Mouse (Mus musculus): Measurements from ENCODE around the gene Tmprss6.

Gene Tmprss6

DNA sequence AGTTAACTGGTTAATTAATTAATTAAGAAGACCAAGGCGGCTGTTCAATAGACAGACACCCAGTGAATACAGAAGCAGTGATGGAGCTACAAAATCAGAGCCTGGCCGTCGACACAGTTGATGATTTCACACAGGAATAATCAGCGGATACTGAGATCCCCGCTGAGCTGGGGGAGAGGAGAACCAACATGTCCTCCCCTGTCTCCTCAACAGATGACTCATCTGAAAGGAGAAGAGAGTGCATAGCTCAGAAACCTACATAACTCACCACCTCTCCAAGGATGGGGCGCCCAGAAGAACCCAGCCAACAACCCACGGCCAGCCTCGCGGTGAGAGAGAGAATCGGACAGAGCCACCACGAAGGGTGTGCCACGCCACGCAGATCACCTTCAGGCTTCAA lies 48.0 kb downstream of the Tmprss6 start:
- no peak for DNase-seq (ENCODE audit: low read depth)

DNA sequence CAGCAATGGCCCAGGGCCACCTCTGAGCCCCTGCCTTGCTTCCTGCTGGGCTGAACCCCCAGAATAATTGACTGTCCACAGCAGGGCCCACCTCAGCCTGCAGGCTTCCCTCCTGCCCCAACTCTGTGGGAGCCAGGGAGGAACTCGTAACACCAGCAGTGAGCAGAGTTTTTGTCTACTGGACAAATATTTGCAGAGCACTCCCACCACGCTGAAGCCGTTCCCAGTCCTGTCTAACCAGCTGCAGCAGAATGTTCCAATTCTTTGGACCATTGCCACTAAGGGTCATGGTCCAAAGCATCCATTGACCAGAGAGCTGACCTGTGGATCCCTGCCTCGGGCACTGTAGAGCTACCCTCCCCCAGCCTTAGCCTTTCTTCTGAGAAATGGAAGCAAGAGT lies 51.5 kb downstream of the Tmprss6 start:
- no peak for DNase-seq (ENCODE audit: low read depth)

DNA sequence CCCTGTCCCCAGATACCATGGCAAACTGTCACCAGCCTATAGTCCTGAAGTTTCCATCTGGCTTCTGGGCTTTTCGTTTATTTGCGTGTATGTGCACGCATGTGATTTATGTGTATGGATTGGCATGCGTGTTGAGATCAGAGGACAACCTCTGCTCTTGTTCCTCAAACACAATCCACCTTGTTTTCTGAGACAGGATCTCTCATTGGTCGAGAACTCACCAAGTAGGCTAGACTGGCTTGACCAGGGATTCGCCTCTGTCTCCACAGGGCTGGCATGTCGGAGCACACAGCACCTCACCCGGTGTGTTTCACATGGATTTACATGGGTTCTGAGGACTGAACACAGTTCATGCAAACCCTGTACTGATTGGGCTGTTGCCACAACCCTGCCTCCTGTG lies 54.3 kb downstream of the Tmprss6 start:
- DNase-seq (ENCODE audit: low read depth) = no peak

DNA sequence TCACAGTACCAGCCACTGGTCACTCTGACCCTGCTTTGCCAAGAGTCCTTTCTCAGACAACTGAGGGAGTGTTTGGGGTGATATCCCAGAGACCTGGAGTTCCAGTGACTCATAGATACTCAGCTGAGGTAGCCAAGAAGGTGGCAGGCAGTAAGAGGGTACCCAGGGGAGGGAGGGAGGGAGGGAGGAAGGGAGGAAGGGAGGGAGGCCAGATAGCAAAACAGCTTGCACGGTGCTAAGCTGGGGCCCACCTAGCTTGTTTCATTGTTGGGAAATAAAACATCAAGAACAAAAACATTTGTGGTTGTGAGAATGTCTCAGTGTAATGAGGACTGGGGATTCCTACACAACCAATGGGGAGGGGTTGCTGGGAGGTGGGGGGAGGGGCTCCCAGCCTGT lies 54.7 kb downstream of the Tmprss6 start:
- no peak for DNase-seq (ENCODE audit: low read depth)

DNA sequence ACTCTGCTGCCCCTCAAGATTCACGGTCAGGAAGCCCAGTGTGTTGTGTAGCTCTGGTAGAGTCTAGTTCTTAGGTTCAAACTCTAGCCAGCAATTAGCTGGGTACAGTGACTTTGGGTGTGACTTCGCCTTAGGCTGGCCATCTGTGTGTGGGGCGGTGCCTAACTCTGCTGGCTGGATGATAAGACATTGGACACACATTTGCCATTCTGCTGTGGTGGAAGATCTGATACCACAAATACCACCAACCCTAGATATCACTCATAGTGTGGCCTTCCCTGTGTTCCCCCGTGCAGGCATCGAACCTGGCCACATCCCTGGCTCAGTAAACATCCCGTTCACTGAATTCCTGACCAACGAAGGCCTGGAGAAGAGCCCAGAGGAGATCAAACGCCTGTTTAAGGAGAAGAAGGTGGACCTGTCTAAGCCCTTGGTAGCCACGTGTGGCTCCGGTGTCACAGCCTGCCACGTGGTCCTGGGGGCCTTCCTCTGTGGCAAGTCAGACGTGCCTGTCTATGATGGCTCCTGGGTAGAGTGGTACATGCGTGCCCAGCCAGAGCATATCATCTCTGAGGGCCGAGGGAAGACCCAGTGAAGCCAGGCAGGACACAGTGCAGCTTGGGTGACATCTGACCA lies 55.2 kb downstream of the Tmprss6 start:
- no peak for DNase-seq (ENCODE audit: low read depth)

DNA sequence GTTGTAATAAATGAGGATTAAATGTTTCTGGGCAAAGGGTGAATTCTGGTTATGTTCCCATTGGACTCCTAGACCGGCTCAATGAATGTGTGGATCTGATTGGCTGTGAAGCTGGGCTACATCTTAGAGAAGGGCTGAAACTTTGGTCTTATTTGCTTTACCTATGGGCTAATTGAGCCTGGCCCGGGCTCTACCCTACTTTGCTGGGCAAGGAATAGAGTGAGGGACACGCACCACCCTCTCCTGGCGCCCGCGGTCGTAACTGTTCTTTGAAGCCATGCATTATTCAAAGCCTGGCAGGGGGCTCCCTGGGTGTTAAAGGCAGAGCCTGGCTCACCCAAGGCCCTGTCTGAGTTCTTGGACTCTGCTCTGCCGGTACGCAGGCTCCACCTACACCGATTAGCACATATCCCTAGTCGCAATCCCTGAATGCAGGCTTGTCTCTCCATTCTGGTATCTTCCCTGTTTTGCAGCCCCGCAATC lies 58.8 kb downstream of the Tmprss6 start:
- no peak for DNase-seq (ENCODE audit: low read depth)

DNA sequence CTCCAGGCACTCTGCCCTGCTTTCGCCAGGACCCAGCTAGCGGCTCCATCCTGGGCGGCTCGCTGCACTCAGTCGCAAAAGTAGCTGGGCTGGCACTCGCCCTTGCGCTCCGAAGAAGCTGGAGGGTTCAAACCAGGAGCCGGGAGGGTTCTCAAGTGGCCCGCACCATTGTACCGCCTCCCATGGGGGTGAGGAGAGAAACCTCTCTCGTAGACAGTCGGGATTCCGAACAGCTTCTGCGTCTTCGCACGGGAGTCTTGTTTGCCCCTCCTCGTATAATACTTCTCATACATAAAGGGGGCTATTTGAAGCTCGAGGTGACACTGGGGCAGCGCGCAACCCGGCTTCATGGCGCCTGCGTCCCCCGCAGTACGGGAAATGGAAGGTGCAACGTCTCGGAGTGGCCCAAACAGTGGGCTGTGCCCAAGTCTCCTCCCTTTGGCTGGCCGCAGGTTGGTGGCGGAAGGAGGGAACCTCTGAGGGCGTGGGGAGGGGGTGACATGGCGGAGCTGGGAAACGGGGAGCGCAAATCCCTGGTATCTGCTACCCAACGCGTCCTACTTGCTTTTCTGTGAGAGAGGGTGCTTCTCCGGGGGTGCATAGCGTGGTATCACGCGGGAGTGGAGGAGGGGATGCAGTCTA lies 62.0 kb downstream of the Tmprss6 start, which contains the start of gene Mpst:
TSS of gene Mpst (plus strand) at position 124 of the 642 bp plus-strand sequence.
- DNase-seq (ENCODE audit: low read depth) = peak; percentile 95

DNA sequence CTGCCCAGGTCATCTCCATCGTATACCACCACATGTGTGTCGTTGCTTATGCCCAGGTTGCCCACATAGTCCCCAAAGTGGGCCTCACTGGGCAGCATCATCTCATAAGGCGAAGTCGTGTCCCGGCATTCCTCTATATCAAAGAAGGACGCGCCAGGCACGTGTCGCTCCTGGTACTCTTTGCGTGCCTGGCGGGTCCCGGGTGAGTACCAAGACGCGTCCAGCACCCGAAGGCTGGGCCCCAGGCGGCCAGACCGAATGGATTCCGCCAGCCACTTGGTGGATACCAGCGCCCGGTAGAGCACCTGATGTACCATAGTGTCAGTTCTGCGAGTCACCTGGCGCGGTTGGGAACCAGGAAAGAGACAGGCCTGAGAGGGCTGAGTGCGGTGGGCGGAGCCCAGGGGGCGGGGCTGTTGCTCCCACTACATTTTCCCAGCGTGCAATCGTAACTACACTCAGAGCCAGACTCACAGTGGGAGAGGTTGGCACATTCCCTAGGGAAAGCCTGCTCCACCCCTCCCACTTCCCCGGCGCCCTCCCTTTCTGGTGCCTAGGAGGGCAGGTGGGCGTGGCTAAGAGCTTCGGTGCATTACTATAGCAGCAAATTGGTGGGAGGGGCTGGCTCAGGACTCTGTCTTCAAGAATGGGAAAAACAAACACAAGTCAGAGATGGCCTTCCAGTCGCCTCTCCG lies 62.8 kb downstream of the Tmprss6 start, which contains the start of gene Tst:
TSS of gene Tst (minus strand) at position 391 of the 695 bp plus-strand sequence.
- DNase-seq (ENCODE audit: low read depth) = peak; percentile 87

DNA sequence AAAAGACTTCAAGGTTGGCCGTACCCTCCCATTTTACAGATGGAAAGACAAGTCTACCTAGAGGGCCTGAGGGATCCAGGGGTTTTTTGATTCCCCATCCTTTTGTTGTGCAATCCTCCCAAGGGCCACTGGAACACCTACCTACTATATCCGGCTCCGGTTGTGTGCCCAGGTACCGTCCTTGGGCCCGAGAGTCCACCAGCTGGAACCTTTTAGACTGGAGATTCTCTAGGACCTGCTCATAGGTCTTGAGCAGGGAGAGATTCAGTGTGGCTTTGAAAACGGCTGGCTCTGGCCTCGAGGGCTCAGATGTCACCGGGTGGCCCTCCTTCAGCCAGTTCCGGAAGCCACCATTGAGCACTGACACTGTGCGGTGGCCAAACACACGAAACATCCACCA lies 63.3 kb downstream of the Tmprss6 start:
- no peak for DNase-seq (ENCODE audit: low read depth)

DNA sequence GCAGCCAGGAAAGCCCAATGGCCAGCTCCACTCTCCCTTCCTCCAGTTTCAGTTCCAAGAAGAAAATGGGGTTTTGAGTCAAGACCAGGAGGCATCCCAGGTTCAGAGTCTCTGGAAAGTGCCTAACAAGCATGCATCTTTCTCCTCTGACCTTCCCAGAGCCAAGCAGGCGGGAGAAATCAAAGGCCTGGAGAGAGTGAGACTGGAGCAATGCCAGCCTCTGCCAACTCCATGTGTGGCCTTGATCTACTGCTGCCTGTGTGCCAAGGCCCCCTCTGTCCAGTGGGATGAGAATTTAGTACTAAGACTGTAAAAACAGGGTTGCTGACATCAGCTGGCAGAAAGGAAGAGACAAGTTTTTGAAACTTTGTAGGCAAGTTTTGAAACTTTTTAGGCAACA lies 64.5 kb downstream of the Tmprss6 start:
- no peak for DNase-seq (ENCODE audit: low read depth)

DNA sequence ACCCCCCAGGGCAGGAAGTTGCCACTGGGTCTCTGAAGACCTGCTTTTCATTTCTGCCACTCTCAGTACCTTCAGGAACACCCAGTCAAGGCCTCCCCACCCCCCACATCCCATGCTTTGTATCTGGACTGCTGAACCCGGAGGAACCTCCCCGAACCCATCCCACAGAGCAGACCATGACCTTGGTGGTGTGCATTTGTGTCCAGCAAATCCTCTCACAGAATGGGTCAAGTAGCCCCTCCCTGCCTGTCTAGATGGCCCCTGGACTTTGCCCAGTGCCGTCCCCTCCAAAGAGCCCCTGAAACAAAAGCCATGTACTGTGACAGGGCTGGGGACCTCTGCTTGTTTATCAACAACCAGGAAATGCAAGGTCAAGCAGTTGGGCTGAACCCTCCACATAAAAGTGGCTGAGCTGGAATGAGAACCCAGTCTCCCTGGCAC lies 65.1 kb downstream of the Tmprss6 start:
- no peak for DNase-seq (ENCODE audit: low read depth)

DNA sequence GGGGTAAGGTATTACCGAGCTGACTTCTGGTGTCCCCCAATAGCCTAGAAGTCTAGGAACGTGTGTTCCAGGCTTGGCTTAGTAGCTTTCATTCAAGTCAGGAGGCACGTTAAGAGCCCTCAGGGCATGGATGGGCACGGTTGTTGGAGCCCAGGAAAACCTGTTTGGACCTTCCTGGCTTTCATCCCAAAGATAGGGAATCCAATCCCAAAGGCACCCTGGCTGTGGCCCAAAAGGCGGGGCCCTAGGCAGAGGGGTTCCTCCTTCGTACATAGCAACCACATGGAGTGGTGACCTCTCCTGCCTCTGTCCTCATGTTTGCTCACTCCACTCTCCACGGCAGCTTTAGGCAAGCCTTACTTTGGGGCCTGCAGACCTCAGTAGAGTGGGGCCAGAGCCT lies 66.0 kb downstream of the Tmprss6 start:
- DNase-seq (ENCODE audit: low read depth) = no peak

DNA sequence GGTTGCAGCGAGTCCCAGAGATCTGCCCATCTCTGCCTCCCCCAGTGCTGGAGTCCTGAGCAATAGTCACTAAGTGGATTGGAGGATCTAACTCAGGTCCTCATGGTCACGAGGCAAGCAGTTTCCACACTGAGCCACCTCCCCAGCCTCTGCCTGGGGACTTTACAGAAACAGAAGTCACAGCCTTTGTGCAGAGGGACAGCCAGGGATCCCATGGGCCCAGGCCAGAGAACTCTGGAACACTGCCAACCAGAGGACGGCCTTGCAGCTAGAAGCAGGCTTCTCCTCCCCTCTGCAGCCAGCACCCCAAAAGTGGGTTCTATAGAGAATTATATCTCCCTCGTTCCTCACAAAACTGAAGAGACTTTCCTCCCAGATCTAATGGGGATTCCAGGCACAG lies 66.5 kb downstream of the Tmprss6 start:
- DNase-seq (ENCODE audit: low read depth) = no peak

DNA sequence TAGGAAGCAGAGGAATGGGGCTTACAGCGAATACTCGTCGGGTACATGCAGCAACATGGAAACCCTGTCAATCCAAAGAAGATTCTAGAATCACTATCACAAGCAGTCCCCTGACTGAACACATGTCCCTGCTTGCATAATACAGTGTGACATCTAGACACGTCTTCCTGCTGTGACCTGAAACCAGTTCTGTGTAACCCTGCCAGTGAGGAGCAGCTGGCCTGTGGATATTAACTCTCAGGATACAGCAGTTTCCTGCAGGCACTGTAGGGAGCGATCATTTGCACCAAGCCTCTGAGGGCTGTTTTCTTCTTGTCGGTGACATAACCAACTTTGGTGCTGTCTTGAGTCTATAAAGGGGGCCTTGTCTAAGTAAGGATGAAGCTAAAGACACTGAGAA lies 67.1 kb downstream of the Tmprss6 start:
- DNase-seq (ENCODE audit: low read depth) = no peak

DNA sequence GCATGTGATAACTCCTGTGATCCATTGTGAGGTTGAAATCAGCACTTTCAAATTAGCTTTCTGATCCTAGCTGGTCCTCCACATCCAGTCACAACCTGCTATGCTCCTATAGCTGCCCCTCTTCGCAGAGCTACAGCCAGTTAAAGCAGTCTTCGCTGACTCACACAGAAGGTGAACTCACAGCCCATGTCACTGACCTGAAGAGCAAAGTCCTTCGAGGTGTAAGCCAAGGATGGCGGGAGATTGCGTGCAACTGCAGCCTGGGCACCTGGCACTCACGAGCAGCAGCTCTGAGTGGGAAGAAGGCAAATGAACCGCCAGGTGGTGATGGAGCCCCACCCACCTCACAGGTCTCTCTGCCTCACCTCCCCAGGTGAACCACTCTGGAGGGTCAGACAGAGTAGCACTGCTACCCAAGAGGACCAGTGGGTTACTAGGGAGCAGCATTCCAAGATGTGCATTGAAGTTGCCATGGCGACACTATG lies 72.9 kb downstream of the Tmprss6 start, which contains the start of gene Tex33:
TSS of gene Tex33 (minus strand) at position 435 of the 485 bp plus-strand sequence.
- DNase-seq (ENCODE audit: low read depth) = no peak

DNA sequence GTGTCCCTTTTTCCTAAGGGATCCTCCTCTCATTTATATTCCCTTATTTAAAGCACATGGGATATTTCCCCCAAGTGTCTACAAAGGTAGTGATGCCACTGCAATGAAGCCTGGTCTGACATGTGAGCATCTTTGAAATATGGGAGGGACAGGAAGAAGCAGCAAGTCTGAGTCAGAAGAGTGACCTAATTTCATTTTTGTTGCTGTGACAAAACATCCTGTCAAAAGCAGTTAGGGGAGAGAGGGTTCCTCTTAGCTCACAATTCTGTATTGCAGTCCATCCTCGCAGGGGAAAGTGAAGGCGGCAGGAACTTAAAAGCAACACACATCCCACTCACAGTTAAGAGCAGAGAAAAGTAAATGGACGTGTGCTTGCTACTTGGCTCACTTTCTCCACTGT lies 77.6 kb downstream of the Tmprss6 start:
- peak; percentile 52 for DNase-seq (ENCODE audit: low read depth)

Measured in induced T-regulatory cell, adult 2 months (primary cell).